Mouse (Mus musculus): Measurements from ENCODE around the gene Ttc28.
A peak's percentile ranks its signal among the peaks of the same experiment; 100 is the strongest.

Gene Ttc28

GRCm38 (mm10) chr5:111131561-111131960, 252.0 kb downstream of the Ttc28 start:
- no peak for DNase-seq (ENCODE audit: low read depth, low spot score)

GRCm38 (mm10) chr5:111133150-111133549, 253.5 kb downstream of the Ttc28 start:
- DNase-seq (ENCODE audit: low read depth, low spot score) = no peak

GRCm38 (mm10) chr5:111133754-111134153, 254.2 kb downstream of the Ttc28 start:
- no peak for DNase-seq (ENCODE audit: low read depth, low spot score)

GRCm38 (mm10) chr5:111137283-111137682, 257.7 kb downstream of the Ttc28 start:
- DNase-seq (ENCODE audit: low read depth, low spot score) = no peak

DNA sequence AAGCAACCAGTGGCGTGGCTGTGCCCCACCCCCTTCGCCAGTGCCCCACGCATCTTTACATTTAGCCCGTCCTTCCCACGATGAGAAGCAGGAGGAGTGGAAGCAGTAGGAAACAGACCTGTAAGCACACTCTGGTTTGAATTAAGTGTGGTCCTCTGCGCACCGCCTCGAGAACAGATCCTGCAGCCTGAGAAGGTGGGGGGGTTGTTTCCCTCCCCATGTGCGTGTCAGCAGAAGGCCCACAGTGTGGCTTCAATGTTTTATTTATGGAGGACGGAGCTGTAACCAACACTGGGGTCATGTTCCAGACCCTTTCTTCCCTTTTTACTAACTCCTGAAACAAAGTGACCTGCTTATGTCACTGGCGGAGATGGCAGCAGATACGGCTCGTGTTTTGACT, 258.1 kb downstream of the Ttc28 start:
- DNase-seq (ENCODE audit: low read depth, low spot score) = no peak

DNA sequence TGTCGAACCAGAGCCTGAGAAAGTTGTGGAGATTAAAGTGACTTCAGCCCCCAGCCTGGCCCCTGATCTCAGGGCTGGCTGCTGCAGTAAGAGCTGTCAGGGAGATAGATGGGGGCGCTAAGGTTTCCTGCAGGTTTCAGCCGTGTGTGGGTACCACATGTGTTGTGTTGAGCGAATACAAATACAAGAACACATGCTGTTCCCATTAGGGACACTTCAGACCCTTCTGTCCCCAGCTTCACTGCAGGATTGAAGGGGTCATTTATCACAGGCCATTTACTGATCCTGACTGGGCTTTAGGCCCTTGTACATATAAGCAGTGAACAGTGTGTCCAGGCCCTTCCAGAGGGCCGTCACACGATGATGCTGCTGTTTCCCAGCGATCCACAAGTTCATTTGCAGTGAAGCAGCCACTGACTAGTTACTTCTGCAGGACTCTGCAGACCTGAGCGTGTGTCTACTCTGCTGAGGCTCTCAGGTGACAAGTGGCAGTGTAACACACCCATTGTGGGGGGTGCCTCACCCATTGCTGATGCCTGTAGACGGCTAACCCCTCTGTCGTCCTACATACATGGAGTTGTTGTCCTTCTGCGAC, 258.7 kb downstream of the Ttc28 start:
- no peak for DNase-seq (ENCODE audit: low read depth, low spot score)

- DNase-seq (ENCODE audit: low read depth, low spot score) = no peak
These were observed 259.4 kb downstream of the Ttc28 start for GRCm38 (mm10) chr5:111138927-111139565.

DNA sequence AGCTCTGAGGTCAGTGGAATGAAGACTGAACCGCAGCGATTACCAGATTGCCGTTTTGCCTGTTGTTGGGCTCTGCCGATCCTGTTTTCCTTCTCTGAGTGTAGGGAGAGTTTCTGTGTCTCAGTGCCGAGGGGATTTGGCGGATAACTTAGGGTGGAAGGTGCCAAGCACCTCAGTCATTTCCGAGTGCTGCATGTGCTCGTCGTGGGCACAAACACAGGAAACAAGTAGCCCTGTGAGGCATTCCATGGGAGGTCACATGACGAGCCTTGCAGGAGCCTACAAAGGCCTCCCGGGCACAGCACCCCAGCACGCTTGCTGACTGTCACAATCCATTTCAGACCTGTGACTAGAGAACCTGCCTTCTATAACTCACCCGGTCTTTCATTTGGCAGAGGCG, 260.0 kb downstream of the Ttc28 start:
- no peak for DNase-seq (ENCODE audit: low read depth, low spot score)

- no peak for DNase-seq (ENCODE audit: low read depth, low spot score)
These were observed 261.7 kb downstream of the Ttc28 start for GRCm38 (mm10) chr5:111141139-111141885.

GRCm38 (mm10) chr5:111142837-111143236, 263.2 kb downstream of the Ttc28 start:
- DNase-seq (ENCODE audit: low read depth, low spot score) = no peak

DNA sequence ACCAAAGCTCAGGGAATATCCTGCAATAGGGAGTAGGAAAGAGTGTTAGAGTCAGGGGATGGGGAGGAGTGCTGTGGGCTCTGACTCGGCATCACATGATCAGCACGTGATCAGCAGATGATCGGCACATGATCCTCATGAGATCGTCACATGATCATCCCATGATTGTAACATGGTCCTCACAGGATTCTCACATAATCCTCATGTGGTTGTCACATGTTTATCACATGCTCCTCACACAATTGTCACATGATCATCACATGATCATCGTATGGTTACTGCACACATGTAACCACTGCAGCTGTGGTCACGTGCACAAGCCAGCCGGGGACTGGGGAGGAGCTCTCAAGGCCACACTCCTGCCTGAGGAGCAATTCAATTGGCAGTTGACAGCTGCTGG, 264.8 kb downstream of the Ttc28 start:
- no peak for DNase-seq (ENCODE audit: low read depth, low spot score)

GRCm38 (mm10) chr5:111150581-111150980, 271.0 kb downstream of the Ttc28 start:
- peak; percentile 49 for DNase-seq (ENCODE audit: low read depth, low spot score)

DNA sequence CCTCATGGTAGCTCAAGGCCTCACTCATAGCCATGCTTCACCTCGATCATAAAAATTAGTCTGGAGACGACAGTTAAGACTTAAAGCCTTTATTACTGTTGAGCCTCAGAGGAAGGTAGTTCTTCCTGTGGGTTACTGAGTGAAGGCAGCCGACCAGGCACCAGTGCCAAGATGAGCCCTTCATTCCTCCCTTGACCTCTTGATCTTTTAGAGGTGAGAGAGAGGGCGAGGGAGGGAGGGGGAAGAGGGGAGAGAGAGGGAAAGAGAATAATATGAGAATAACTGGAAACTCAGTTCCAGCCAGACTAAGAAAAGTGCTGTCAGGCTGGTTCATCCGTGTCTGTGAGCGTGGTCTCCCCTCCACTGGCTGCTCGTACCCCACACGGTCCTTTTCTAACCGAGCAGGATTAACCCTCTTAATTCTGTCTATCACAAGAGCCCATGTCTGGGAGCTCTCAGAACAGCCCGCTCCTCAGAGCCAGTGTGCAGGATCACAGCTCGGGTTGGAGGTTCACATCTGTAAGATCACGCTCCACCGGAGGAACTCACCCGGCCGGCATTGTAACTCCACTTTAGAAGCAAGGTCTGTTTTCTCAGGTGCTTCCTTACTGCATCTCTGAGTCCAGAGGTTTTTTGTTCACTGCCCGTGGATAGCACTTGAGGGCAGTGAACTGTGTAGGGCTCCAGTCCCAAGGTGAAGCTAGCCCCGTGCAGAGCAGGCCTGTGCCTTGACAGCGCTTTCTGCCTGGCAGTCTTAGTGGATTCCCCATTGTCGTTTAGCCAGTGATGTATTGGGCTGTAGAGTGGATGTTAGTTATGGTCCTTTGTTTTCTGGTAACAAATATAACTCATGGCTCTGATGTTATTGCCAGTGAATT, 272.5 kb downstream of the Ttc28 start:
- no peak for DNase-seq (ENCODE audit: low read depth, low spot score)

DNA sequence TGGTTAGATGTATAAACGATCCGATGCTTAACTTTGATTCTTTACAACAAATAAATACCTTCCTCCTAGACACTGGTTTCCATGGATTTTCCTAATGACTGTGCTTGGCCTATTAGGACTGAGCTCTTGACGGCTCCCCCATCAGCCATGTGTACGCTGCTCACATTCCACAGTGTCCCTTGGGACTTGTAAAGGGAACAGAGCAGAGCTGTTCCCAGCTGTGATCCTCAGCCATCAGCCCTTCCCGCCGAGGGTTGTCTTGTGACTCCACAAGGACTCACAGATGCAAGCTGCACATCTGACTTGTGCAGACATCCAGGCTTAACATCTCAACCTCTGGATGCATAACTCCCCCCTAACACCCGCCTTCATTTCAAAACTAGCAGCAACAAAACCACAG, 275.0 kb downstream of the Ttc28 start:
- DNase-seq (ENCODE audit: low read depth, low spot score) = no peak

DNA sequence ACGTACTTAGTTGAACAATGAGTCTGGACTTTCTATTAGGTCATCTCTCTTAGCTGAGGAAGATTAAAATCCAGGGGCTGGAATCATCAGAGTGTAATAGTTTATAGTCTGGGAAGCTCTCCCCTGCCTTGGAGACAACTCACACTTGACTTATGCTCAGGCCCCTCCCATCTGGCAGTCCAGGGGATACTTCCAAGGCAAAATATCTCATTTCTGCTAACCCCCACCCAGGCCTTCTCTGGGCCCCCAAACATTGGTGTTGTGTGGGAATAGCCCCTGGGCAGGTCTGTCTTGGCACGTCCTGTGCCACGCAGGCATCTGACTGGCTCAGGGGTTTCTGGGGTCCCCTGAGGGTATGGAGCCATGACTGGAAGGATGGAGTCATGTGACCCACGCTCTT, 275.7 kb downstream of the Ttc28 start:
- DNase-seq (ENCODE audit: low read depth, low spot score) = no peak

- DNase-seq (ENCODE audit: low read depth, low spot score) = no peak
These were observed 276.3 kb downstream of the Ttc28 start for GRCm38 (mm10) chr5:111155928-111156327.

DNA sequence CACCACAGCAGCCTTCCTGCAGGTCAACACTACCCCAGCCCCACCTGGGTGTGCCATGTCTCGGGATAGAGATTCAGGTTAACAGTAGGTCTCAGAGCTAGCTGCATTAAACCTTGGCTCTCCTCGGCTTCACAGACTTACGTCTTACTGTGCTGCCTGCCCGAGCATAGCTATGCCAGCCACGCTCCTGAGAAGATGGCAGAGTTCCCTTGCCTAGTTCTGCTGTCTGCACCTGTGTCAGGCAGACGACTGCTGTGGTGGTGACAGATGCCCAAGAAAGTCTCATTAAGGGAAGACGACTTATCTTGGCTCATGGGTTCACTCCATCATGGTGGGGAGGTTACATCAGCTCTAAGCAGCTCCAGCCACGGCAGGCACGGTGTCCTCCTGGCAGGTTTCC, 278.7 kb downstream of the Ttc28 start:
- DNase-seq (ENCODE audit: low read depth, low spot score) = no peak

DNA sequence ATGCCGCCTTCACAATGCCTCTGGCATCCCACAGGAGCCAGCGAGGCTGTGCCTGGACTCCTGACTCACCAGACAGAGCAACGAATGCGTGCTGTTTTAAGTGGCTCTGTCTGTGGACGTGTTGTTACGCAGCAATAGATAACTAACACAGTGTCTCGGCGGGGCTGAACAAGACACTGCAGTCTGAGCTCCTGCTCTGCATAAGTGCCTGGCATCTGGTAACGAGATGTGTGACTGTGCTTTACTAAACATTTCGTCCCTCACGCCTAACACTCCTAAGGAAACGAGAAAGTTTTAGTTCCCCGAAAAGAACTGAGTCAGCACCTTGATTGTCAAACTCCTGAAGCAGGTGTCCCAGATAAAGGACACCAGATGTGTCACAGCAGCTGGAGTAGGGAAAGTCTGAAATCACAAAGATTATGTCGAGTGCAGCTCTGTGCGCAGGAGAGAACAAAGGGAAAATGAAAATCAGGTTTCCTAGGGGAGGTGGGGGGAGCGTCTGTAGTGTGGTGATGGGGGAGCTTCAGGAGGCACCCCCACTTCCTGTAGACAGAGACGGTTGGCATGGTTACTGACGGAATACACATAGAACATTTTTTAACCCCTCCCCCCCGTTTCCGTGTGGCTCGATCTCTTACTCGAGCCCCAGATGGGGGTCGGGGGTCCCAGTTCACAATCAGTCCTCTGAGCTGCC, 280.2 kb downstream of the Ttc28 start:
- peak; percentile 40 for DNase-seq (ENCODE audit: low read depth, low spot score)

DNA sequence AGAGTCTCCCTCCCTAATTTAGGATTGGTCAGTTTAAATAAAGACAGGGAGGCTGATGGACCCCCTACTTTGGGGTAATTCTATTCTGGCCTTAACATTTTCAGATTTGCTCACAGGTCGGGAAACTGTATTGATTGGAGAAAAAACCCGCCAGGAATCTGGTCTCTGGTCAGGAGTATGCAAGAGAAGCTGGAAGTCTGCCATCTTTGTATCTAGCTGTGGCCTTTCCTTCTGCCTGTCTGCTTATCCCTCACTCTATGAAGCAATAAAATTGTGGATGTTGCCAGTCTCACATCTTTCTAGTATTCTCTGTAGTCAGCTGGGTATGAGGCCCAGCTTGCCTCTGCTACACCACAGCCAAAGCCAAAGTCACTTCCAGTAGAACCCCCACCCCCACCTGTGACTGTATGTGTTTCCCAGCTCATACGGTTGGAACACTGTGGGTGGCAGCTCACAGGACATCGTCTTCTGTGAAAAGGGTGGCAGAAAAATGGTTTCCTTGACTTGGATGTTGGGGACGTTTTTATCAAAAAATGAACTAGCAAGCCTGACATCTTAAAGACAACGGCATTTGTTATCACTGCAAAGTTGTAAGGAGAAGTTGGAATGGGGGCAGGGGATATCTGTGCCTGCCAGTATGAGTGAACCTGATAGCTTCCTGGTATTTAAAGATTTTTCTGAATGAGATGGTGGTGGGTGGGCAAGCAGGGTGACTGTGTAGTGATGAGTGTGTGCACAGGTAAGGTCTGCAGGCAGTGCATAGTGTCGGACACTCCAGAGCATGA, 281.7 kb downstream of the Ttc28 start:
- DNase-seq (ENCODE audit: low read depth, low spot score) = no peak

DNA sequence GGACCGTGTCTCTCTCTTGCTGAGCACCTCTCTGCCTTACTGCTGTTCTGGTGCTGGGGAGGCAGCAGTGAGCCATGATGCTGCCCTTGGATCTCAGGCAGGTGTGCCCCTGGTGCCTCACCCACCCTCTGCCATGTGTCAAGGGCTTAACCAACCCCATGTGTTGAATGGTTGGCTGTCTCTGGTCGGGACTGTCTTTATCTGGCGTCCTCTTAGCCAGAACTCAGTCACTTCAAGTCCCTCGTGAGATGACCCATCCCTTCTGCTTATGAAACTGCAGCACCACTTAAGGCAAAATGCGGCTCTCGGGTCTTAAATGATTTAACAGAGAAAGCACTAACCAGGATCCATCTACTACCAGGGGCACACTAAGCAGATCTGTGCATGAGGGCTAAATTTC, 283.3 kb downstream of the Ttc28 start:
- DNase-seq (ENCODE audit: low read depth, low spot score) = no peak

- no peak for DNase-seq (ENCODE audit: low read depth, low spot score)
These were observed 283.8 kb downstream of the Ttc28 start for GRCm38 (mm10) chr5:111163377-111163776.
